Mouse (Mus musculus): Measurements from ENCODE around the gene Hist1h2ao. TPM values are rescaled to one million over a fixed set of nuclear protein-coding genes. Genes with fewer than 3 reads are reported as not detected.

Hist1h2ao gene
- total RNA-seq, 1 experiment from 2014 or later = not detected

DNA sequence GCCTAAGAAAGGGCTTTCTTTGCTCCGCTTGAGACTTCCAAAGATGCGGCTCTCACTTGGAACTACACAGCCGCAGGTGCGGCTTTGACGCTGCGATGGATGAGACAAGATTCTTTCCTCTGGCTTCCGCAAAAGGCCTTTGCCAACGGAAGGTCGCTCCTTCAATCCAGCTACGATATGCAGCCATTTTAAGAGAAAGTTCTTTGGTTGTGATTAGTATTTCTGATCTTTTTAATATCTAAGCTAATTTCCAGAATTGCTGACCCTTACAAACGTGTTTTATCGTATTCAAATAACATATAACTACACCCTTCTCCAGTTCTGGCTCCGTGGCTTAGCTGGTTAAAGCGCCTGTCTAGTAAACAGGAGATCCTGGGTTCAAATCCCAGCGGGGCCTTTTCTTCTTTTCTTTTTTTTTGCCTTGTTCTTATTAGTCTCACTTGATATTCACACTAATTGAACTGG is 45.5 kb downstream of the Hist1h2ao start:
- ATAC-seq (replicated peaks in 1 of 2; ENCODE audit: insufficient read depth in 1 of 2, low FRiP score in 2 of 2, low TSS enrichment in 1 of 2, low read depth in 1 of 2, poor library complexity in 2 of 2, severe bottlenecking in 2 of 2) = no peak

Other genes with a start within 250 kb of the Hist1h2ao start
- gene Olfr1364, start 228.7 kb upstream of the Hist1h2ao start, total RNA-seq (2017) = not detected in 2 replicates
- gene Olfr1362, start 196.4 kb upstream of the Hist1h2ao start, total RNA-seq (2017) = not detected in 2 replicates
- not detected in 2 replicates for gene Olfr11, start 167.9 kb upstream of the Hist1h2ao start, total RNA-seq (2017)
- not detected in 2 replicates for gene Olfr1361, start 147.1 kb upstream of the Hist1h2ao start, total RNA-seq (2017)
- not detected in 2 replicates for gene Olfr1360, start 133.1 kb upstream of the Hist1h2ao start, total RNA-seq (2017)
- not detected in 2 replicates for gene Olfr1359, start 112.4 kb upstream of the Hist1h2ao start, total RNA-seq (2017)
- 207 and 226 TPM in 2 replicates for gene Hist1h2bl, start 94.3 kb upstream of the Hist1h2ao start, total RNA-seq (2017)
- 605 and 1,529 TPM in 2 replicates for gene Hist1h2ai, start 94.0 kb upstream of the Hist1h2ao start, total RNA-seq (2017)
- 66.5 and 218 TPM in 2 replicates for gene Hist1h3h, start 92.8 kb upstream of the Hist1h2ao start, total RNA-seq (2017)
- gene Hist1h2bm, start 88.4 kb upstream of the Hist1h2ao start, total RNA-seq (2017) = 228 and 356 TPM in 2 replicates
- 134 and 252 TPM in 2 replicates for gene Hist1h4j, start 75.4 kb upstream of the Hist1h2ao start, total RNA-seq (2017)
- 1,343 and 1,971 TPM in 2 replicates for gene Hist1h4k, start 60.0 kb upstream of the Hist1h2ao start, total RNA-seq (2017)
- gene Hist1h2ak, start 56.6 kb upstream of the Hist1h2ao start, total RNA-seq (2017) = 437 and 599 TPM in 2 replicates
- gene Hist1h2bn, start 56.3 kb upstream of the Hist1h2ao start, total RNA-seq (2017) = 843 and 1,062 TPM in 2 replicates
- 487 and 689 TPM in 2 replicates for gene Hist1h1b, start 29.8 kb upstream of the Hist1h2ao start, total RNA-seq (2017)
- 102 and 199 TPM in 2 replicates for gene Hist1h3i, start 27.1 kb upstream of the Hist1h2ao start, total RNA-seq (2017)
- gene Hist1h2an, start 23.2 kb upstream of the Hist1h2ao start, total RNA-seq (2017) = 238 and 317 TPM in 2 replicates
- gene Hist1h2bp, start 23.0 kb upstream of the Hist1h2ao start, total RNA-seq (2017) = 17.5 and 24.0 TPM in 2 replicates
- 25.5 and 234 TPM in 2 replicates for gene Hist1h2bq, start 268 bp upstream of the Hist1h2ao start, total RNA-seq (2017)
- gene Hist1h4m, start 1.3 kb downstream of the Hist1h2ao start, total RNA-seq (2017) = 1,005 and 2,128 TPM in 2 replicates
- gene Hist1h4n, start 21.7 kb downstream of the Hist1h2ao start, total RNA-seq (2017) = 608 and 1,167 TPM in 2 replicates
- 2,322 and 2,497 TPM in 2 replicates for gene Hist1h2ap, start 23.0 kb downstream of the Hist1h2ao start, total RNA-seq (2017)
- 126 and 348 TPM in 2 replicates for gene Hist1h2br, start 23.3 kb downstream of the Hist1h2ao start, total RNA-seq (2017)
- 18.3 and 26.9 TPM in 2 replicates for gene Zfp184, start 134.6 kb downstream of the Hist1h2ao start, total RNA-seq (2017)
- not detected in 2 replicates for gene Pom121l2, start 170.7 kb downstream of the Hist1h2ao start, total RNA-seq (2017)
- gene Prss16, start 199.3 kb downstream of the Hist1h2ao start, total RNA-seq (2017) = 0.84 and 1.1 TPM in 2 replicates
- gene Hist1h2ah, start 225.1 kb downstream of the Hist1h2ao start, total RNA-seq (2017) = 573 and 874 TPM in 2 replicates
- 735 and 845 TPM in 2 replicates for gene Hist1h2bk, start 225.4 kb downstream of the Hist1h2ao start, total RNA-seq (2017)
- 41.9 and 76.5 TPM in 2 replicates for gene Hist1h4i, start 230.9 kb downstream of the Hist1h2ao start, total RNA-seq (2017)
- gene Hist1h2ag, start 232.5 kb downstream of the Hist1h2ao start, total RNA-seq (2017) = 548 and 583 TPM in 2 replicates
- 212 and 356 TPM in 2 replicates for gene Hist1h2bj, start 232.7 kb downstream of the Hist1h2ao start, total RNA-seq (2017)